Mouse (Mus musculus): ENCODE measurements at regions not wholly inside any gene's neighbourhood (a gene's known extent, or its start where the extent isn't known, plus 50 kb on each side); places are given as distances from the start of the nearest gene placed in this dataset.

- peak; percentile 5 to 7 for DNase-seq (ENCODE audit: low spot score in 2 of 2)
These were observed 1665.2 kb upstream of the G6pd2 start for GRCm38 (mm10) chr5:60143391-60143790.

GRCm38 (mm10) chr5:60145609-60146008 is 1663.0 kb upstream of the G6pd2 start:
- no peak for DNase-seq (ENCODE audit: low spot score in 2 of 2)
